Mouse (Mus musculus) spleen, postnatal 4 days (tissue): ENCODE data around the gene Ntsr1.

Experiments used
- DNase-seq, 2 experiments: peaks; one replicate each; pipeline ENCODE4 v3.0.0; 2022; ENCODE audit warnings: low spot score in 2 of 2

The Ntsr1 gene

DNA sequence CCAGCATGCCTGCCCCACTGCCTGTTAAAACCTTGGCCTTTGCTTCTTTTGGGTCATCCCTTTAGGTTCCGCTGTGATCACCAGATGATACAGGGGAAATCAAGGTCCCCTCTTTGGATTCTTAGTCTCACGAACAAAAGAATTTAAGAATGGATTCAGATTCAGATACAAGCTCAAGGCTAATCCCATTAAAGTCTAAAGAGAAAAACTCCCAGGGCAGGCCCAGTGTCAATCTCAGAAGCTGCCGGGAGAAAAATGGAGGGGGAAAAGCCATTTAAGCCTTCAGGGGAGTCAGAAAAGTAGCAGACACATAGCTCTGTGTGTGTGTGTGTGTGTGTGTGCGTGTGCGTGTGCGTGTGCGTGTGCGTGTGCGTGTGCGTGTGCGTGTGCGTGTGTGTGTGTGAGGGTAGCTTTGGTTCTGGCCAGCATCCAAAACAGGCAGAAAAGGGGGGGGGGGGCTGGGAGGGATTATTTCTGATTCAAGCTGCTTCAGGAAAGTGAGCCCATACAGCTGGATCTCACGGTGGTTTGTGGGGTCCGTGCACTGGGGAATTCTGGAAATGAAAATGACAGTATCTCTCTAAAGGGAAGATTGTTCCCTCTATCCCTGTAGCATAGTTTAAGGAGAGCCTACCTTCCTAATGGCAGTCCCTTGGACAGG lies 8.8 kb downstream of the Ntsr1 start:
- no peak for DNase-seq

DNA sequence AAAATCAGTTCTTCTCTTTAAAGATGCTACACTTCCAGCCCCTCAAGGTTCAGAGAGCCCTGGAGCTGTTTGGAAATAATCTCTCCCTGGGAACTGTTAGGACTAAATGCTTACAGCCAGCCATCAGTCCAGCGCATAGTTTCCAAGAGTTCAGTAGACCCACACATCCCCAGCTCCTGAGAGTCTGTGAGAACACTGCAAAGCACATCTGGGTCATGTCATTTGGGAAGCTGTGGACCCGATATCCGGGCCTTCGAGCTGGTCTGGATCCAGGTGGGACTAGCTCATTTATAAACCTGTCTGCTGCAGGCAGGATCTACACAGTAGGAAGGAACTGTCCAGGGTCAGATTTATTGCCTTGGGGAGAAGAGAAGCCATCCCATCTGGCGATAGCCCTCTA lies 11.1 kb downstream of the Ntsr1 start:
- DNase-seq = no peak

- DNase-seq = no peak
These were observed 12.3 kb downstream of the Ntsr1 start for GRCm38 (mm10) chr2:180511875-180512661.

- DNase-seq = no peak
These were observed 13.2 kb downstream of the Ntsr1 start for GRCm38 (mm10) chr2:180513019-180513418.

GRCm38 (mm10) chr2:180513835-180514234 lies 14.1 kb downstream of the Ntsr1 start:
- no peak for DNase-seq

DNA sequence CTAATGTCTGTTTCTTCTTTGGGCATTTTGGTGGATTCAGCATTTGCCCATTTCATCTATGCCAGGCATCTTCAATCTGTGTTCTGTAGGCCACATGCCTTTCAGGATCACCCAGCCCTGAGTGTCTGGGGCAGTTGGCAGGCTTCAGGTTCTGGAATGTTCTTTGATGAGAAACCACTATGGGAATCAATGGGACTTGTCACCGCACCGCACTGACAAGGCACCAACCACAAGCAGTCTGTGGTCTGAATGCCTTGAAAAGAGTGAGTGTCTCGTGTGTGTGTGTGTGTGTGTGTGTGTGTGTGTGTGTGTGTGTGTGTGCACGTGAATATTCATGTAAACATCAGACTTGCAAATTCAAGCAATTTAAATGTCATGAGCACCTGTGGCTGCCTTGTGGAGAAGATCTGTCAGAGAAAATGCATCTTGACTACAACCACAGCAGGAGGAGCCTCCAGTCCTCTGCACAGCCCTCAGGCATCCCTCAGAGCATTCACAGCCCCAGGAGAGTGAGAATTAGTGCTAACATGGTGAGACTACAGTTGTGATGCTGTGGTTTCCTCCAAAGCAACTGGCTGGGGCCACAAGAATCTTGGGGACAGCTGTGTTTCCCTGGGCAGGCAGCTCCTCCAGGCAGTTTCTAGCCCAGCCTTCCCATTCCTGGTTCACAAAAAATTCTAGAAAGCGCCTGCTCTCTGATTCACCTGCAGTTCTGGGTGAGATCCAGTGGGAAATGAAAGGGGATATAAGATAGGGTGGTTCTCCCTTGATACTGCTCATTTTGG lies 21.9 kb downstream of the Ntsr1 start:
- DNase-seq = no peak

GRCm38 (mm10) chr2:180522825-180523224 lies 23.0 kb downstream of the Ntsr1 start:
- no peak for DNase-seq

DNA sequence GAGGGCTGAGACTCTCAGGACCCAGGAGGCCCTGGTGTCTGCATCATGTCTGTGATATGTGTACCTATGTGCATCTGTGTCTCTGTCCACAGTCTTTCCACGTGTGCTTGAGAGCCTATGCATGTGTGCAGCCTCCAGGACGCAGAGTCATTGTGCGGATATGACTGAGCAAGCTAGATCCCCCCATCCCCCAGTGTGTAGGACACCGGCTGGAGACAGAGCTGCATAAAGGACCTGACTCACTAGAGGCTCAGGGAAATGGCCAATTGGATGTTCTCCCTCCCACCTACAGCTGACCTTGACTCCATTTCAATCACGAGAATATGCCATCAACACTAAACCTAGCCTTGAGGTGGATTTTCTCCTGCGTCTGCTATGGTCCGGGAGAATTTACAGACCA lies 27.7 kb downstream of the Ntsr1 start:
- no peak for DNase-seq

DNA sequence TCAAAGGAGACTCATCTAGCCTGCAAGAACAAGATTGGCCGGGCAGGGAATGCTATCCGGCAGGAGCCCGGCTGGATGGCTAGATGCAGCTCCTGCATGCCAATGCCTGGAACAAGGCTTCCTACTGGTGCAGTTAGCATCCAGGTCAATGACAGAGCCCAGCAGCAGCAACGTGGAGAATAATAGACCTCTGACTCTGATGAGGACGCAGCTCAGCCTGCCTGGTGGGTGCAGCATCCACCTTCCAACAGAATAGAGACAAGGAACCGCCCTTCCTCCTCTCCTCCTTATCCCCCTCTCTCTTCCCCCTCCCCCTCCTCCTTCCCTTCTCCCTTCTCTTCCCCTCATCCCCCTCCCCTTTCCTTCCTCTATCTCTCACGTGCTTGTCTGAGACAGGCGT lies 28.1 kb downstream of the Ntsr1 start:
- no peak for DNase-seq

DNA sequence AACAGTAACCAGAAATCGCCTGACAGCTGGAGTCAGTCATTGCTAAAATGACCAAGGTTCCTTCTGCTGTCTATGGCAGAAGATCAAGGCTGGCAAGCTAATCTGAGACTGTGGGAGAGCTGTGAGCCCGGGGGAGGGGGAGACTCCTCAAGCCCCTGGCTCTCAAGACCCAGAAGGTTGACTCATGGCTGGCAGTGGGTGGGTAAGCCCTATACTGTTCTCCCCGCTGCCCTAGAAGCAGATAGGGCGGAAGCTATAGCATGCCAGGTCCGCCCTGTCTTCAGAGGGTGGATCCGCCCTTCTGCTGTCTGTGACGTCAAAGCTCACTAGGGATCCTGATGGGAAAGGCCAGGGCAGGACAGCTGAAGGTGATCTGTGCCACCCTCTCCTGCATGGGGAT lies 30.4 kb downstream of the Ntsr1 start:
- DNase-seq = no peak

DNA sequence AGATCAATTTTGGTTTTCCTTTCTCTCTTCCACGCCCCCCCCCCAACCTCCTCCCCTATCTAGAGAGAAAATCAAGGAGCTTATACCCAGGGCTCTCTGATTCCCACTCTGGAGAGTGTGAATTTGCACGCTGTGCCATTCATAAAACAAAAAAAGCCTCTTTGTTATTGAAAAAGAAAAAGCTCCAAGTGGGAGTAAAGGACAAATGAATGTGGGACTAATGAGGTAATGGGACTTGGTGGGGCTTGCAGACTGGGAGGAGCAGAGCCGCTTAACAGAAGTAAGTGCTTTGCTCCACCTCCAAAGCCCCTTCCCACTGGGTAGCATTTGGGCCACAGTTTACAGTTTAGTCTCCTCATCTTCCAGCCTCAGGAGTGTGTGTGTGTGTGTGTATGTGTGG lies 30.8 kb downstream of the Ntsr1 start:
- no peak for DNase-seq

DNA sequence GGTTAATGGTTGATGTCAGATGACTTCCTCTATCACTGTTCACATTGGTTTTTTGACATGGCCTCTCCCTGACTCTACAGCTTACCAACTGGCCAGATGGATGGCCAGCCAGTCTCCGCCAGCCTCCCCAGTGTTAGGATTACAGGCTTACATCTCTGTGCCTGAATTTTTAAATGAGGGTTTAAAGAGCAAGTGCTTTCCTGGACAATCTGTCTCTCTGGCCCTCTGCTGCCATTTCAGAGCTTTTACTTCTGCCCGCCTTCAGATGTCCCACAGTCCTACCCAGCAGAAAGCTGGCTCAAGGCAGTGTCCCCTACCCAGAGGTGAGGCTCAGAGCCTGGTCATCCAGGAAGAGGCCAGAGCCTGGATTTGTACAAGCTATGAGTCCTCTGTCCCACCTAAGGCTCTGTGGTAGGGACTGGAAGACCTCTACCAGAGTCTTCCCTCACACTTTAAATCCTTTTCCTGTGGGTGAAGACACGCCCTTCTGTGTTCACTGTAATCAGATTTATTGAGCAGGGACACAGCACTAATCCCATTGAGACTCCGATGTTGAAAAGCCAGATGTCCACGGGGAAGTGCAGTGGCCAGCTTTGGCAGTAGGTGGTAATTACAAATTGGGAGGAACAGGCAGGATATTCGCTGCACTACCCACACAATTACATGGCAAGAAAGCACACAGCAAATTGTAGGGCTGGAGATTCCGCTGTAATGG lies 32.1 kb downstream of the Ntsr1 start:
- DNase-seq = no peak

DNA sequence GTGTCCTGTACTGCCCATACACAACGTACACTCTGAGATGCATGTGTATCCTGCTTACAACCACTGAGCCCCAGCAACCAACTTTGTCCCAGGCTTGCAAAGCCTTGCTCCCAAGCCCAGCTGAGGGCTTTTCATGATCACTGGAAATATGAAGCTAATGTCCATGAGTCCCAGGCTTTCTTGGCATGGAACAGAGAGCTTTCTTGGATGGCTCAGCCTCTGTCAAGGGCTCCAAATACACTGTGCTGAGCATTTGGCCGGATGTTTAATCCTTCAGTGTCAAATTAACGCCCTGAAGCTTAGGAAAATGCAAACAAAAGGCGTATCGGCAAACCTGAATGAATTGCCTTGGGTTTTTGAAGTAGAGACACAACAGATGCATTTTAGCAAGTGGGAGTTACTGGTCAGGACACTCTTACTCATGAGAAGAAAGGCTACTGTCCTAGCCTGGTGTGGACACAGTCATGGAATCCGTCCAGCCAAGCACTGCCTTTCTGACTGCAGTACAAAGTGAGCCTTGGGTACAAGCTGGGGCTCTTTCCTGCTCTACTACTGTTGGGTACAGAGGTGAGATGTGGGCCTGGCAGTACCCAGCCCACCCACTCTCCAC lies 32.7 kb downstream of the Ntsr1 start:
- no peak for DNase-seq

- DNase-seq = no peak
These were observed 33.5 kb downstream of the Ntsr1 start for GRCm38 (mm10) chr2:180533237-180533636.

DNA sequence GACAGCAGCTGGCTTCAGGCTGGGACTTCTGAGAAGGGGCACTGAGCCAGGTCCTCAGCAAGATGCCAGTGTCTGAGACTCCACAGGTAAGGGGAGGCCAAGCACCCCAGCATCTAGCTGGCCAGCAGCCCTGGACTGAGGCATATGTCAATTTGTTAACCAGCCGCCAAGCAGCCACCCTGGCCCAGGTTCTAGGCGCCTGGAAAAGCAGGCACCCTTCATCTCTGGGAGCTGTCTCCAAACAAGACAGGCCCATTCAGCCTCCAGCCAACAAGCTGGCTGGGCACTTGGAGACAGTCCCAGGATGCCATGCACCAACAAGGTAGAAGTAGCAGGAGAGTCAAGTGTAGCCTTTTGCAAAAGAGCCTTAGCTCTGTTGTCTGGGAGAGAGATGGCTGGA lies 43.9 kb downstream of the Ntsr1 start:
- no peak for DNase-seq

DNA sequence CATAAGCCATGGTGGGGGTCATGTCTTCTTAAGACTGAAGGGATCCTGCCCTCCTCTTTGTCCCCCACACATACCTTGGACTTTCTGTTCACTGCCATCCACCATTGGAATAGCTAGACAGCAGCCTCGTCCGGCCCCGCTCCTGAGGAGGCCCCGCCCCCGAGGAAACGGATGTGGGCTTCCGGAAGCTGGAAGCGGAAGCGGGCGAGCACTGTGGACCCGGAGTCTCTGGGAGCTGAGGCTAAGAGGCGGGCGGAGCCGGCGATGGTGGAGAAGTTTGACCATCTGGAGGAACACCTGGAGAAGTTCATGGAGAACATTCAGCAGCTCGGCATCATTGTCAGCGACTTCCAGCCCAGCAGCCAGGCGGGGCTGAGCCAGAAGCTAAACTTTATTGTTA lies 45.3 kb downstream of the Ntsr1 start:
- no peak for DNase-seq

DNA sequence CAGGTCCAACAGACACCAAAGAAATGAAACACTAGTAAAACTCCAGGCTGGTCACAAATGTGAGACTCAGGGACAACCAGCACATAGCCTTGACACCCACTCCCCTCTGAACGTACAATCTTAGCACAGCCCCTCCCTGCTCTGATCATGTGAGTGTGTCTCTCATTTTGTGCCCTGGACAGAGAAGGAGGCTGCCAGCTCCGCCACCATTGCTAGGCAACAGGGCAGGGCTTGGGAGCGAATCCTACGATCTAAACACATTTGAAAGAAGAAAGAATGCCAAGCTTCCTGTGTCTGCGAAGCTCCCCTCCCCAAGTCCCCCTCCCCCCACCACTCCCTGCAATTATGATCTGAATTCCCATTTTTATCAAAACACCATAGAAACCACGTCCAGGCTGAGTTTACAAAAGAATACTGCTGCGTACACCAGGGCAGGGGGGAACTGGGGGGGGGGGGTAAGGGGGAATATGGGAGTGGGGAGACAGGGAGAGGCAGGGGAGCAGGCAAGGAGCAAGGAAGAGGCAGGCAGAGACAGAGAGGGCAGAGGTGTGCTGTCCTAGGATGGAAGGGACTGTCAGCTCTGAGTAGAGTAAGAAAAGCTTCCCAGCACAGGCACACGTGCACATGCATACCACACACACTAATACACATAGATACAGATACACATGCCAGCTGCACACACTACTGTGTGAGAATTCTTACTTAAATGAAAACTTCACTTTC lies 47.8 kb downstream of the Ntsr1 start:
- DNase-seq = no peak

- no peak for DNase-seq
These were observed 52.6 kb downstream of the Ntsr1 start for GRCm38 (mm10) chr2:180552340-180552739.

- DNase-seq = no peak
These were observed 55.4 kb downstream of the Ntsr1 start for GRCm38 (mm10) chr2:180555219-180555618.

DNA sequence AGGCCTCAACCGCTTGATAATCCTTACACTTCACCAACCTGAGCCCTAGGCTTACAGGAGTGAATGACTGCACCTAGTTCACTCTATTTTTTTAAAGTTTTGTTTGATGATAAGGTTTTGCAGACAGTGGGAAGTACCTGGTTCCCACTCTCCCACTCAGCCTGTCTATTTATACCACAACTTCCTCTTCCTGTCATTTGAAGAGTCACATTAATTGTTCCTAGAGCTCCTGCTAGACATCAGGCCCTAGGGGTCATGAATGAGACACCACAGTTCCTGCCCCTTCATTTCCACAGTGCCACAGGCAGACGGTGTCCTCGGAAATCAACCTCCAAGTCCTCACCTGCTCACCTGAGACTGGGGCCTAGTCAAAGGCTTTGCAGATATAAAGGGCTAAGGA lies 56.7 kb downstream of the Ntsr1 start:
- no peak for DNase-seq

DNA sequence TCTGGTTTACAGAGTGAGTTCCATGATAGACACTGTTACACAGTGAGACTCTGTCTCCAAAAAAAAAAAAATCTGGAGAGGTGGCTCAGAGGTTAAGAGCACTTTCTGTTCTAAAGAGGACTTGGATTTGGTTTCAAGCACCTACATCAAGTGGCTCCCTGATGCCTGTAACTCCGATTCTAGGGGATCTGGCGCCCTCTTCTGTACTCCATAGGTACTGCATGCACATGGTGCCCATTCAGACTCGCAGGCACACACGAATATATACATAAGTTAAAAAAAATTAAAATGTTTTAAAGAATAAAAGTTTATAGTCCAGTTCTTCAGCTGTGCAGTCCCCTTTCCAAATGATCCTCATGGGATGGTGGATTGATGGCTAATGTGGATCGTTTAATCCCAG lies 60.5 kb downstream of the Ntsr1 start:
- no peak for DNase-seq
